Mouse (Mus musculus) CH12F3 (cell line): ENCODE results near the gene Zfp398.

Experiments used
- in situ Hi-C: fragments of 300-500 bp; cut with MboI; formaldehyde crosslinking; loops from 2 replicates; pipeline ENCODE4 v1.14.3; 2020; ENCODE audit warnings: low sequenced_read_pairs

Zfp398 gene

GRCm38 (mm10) chr6:47899416-47899815 is 64.0 kb downstream of the Zfp398 start:
- in situ Hi-C loops: no loop called here

GRCm38 (mm10) chr6:47903587-47903986 is 68.1 kb downstream of the Zfp398 start:
- in situ Hi-C loops: no loop called here

- in situ Hi-C loops: no loop called here
Observed at GRCm38 (mm10) chr6:47904361-47904760, 68.9 kb downstream of the Zfp398 start.

GRCm38 (mm10) chr6:47904917-47905695 is 69.6 kb downstream of the Zfp398 start:
- in situ Hi-C loops: no loop called here

GRCm38 (mm10) chr6:47906326-47906725 is 70.9 kb downstream of the Zfp398 start:
- in situ Hi-C loops: no loop called here

GRCm38 (mm10) chr6:47909007-47909406 is 73.5 kb downstream of the Zfp398 start:
- in situ Hi-C loops: no loop called here

- in situ Hi-C loops: no loop called here
Observed at GRCm38 (mm10) chr6:47911650-47912049, 76.2 kb downstream of the Zfp398 start.

GRCm38 (mm10) chr6:47912991-47913390 is 77.5 kb downstream of the Zfp398 start:
- in situ Hi-C loops: no loop called here

- in situ Hi-C loops: no loop called here
Observed at GRCm38 (mm10) chr6:47917051-47917450, 81.6 kb downstream of the Zfp398 start.

- in situ Hi-C loops: no loop called here
Observed at GRCm38 (mm10) chr6:47918768-47919274, 83.4 kb downstream of the Zfp398 start.

GRCm38 (mm10) chr6:47919646-47920446 is 84.4 kb downstream of the Zfp398 start:
- in situ Hi-C loops: no loop called here

- in situ Hi-C loops: no loop called here
Observed at GRCm38 (mm10) chr6:47920447-47921340, 85.2 kb downstream of the Zfp398 start, which contains the start of gene Zfp212. Gene Zfp212 (plus strand): TSS chr6:47920476.
